Mouse (Mus musculus): ENCODE results near the gene Pold3.

GRCm38 (mm10) chr7:100086159-100086755, 35.1 kb downstream of the Pold3 start:
- TF ChIP-seq EP300 (IDR thresholded peaks at IDR 0.05; ENCODE audit: low read depth) (no peak), CTCF (IDR thresholded peaks at IDR 0.05; ENCODE audit: low read depth) (no peak)

All from liver, postnatal 0 days (tissue).